Mouse (Mus musculus): ENCODE data around the gene Plod1.
"Not testable (repeated sequence)": the region's sequence is repeated elsewhere in the genome, so short reads cannot be mapped to it uniquely, and the experiment has no call there.

The Plod1 gene

GRCm38 (mm10) chr4:147895815-147896330 lies 40.7 kb downstream of the Plod1 start:
- DNase-seq (ENCODE audit: low spot score in 2 of 2) = no peak

GRCm38 (mm10) chr4:147890341-147890740 lies 46.2 kb downstream of the Plod1 start:
- no peak for DNase-seq (ENCODE audit: low spot score in 2 of 2)

GRCm38 (mm10) chr4:147888237-147888636 lies 48.3 kb downstream of the Plod1 start:
- DNase-seq (ENCODE audit: low spot score in 2 of 2) = no peak

GRCm38 (mm10) chr4:147887277-147887676 lies 49.3 kb downstream of the Plod1 start:
- no peak for DNase-seq (ENCODE audit: low spot score in 2 of 2)

GRCm38 (mm10) chr4:147886158-147886557 lies 50.4 kb downstream of the Plod1 start:
- no peak for DNase-seq (ENCODE audit: low spot score in 2 of 2)

GRCm38 (mm10) chr4:147884138-147884537 lies 52.4 kb downstream of the Plod1 start:
- DNase-seq (ENCODE audit: low spot score in 2 of 2) = no peak

GRCm38 (mm10) chr4:147883041-147883440 lies 53.5 kb downstream of the Plod1 start:
- no peak for DNase-seq (ENCODE audit: low spot score in 2 of 2)

- DNase-seq (ENCODE audit: low spot score in 2 of 2) = no peak
Measured at GRCm38 (mm10) chr4:147881792-147882191, 54.8 kb downstream of the Plod1 start.

- DNase-seq (ENCODE audit: low spot score in 2 of 2) = no peak
Measured at GRCm38 (mm10) chr4:147879865-147880264, 56.7 kb downstream of the Plod1 start.

GRCm38 (mm10) chr4:147879456-147879855 lies 57.1 kb downstream of the Plod1 start:
- no peak for DNase-seq (ENCODE audit: low spot score in 2 of 2)

- DNase-seq (ENCODE audit: low spot score in 2 of 2) = no peak
Measured at GRCm38 (mm10) chr4:147878537-147878936, 58.0 kb downstream of the Plod1 start.

- DNase-seq (ENCODE audit: low spot score in 2 of 2) = no peak
Measured at GRCm38 (mm10) chr4:147875852-147876575, 60.6 kb downstream of the Plod1 start.

GRCm38 (mm10) chr4:147869238-147869637 lies 67.3 kb downstream of the Plod1 start:
- no peak for DNase-seq (ENCODE audit: low spot score in 2 of 2)

GRCm38 (mm10) chr4:147868450-147869031 lies 68.0 kb downstream of the Plod1 start, which contains the start of the genes Miip and Fv1:
Gene Miip (minus strand): TSS chr4:147868816.
Gene Fv1 (plus strand): TSS chr4:147868979.
- DNase-seq (ENCODE audit: low spot score in 2 of 2) = peak; percentile 94 to 96

- DNase-seq (ENCODE audit: low spot score in 2 of 2) = no peak
Measured at GRCm38 (mm10) chr4:147867563-147868449, 68.8 kb downstream of the Plod1 start.

- DNase-seq (ENCODE audit: low spot score in 2 of 2) = not testable (repeated sequence)
Measured at GRCm38 (mm10) chr4:147866793-147867192, 69.8 kb downstream of the Plod1 start.

GRCm38 (mm10) chr4:147866056-147866455 lies 70.5 kb downstream of the Plod1 start:
- DNase-seq (ENCODE audit: low spot score in 2 of 2) = no peak

- no peak for DNase-seq (ENCODE audit: low spot score in 2 of 2)
Measured at GRCm38 (mm10) chr4:147865651-147866050, 70.9 kb downstream of the Plod1 start.

GRCm38 (mm10) chr4:147862051-147862450 lies 74.5 kb downstream of the Plod1 start:
- no peak for DNase-seq (ENCODE audit: low spot score in 2 of 2)

All from frontal cortex, postnatal 14 days (tissue).